Mouse (Mus musculus): ENCODE data around the gene H2-D1. TPM values are rescaled to one million over a fixed set of nuclear protein-coding genes. Genes with fewer than 3 reads are reported as not detected.

The H2-D1 gene
- 1,000 to 10,000 TPM; 4,556 to 6,565 TPM for polyA plus RNA-seq (2017; shearing (Covaris generic))

DNA sequence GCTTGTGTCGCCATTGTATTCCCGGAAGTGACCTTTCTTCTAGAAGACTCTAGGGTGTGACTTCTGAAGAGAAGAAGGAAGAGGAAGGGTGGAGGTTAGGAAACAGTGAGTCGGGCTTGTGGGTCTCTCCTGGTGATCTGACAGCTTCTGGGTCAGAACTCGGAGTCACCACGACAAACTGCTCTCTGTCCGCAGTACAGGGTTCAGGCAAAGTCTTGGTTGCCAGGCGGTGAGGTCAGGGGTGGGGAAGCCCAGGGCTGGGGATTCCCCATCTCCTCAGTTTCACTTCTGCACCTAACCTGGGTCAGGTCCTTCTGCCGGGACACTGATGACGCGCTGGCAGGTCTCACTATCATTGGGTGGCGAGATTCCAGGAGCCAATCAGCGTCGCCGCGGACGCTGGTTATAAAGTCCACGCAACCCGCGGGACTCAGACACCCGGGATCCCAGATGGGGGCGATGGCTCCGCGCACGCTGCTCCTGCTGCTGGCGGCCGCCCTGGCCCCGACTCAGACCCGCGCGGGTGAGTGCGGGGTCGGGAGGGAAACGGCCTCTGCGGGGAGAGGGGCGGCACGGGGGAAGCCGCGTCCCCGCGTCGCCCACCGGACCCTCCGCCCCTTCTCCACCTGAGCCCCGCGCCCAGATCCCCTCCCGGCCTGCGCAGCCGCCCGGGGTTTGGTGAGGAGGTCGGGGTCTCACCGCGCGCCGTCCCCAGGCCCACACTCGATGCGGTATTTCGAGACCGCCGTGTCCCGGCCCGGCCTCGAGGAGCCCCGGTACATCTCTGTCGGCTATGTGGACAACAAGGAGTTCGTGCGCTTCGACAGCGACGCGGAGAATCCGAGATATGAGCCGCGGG, at the start of gene H2-D1:
H2-D1 (plus strand) TSS at position 67 of the 859 bp plus-strand sequence.

GRCm38 (mm10) chr17:35220156-35220952, 42.2 kb upstream of the H2-D1 start, which contains the start of gene Gm16181:
Gm16181 (plus strand) TSS chr17:35220834.

GRCm38 (mm10) chr17:35233114-35233980, 29.2 kb upstream of the H2-D1 start, which contains the start of gene Atp6v1g2:
Atp6v1g2 (plus strand) TSS chr17:35233660.

GRCm38 (mm10) chr17:35235614-35236389, 26.7 kb upstream of the H2-D1 start, which contains the start of gene Nfkbil1:
Nfkbil1 (minus strand) TSS chr17:35235792.

GRCm38 (mm10) chr17:35241305-35242014, 21.1 kb upstream of the H2-D1 start, which contains the start of gene Ddx39b:
Ddx39b (plus strand) TSS chr17:35241746.

Other genes with a start within 250 kb of the H2-D1 start
- under 1 TPM in 1 of 2 experiments, not detected in 1; 0.52 TPM for gene Vwa7, start 246.2 kb upstream of the H2-D1 start, polyA plus RNA-seq (2017; shearing (Covaris generic))
- gene Sapcd1, start 234.7 kb upstream of the H2-D1 start, polyA plus RNA-seq (2017; shearing (Covaris generic)), result under 1 TPM; 0.36 to 0.48 TPM
- 1 to 10 TPM in 1 of 2 experiments, under 1 TPM in 1; 0.87 to 2.6 TPM for gene Msh5, start 216.0 kb upstream of the H2-D1 start, polyA plus RNA-seq (2017; shearing (Covaris generic))
- 100 to 1,000 TPM; 647 to 661 TPM for gene Clic1, start 212.8 kb upstream of the H2-D1 start, polyA plus RNA-seq (2017; shearing (Covaris generic))
- 1 to 10 TPM in 1 of 2 experiments, under 1 TPM in 1; 0.83 to 2.7 TPM for gene Ddah2, start 203.7 kb upstream of the H2-D1 start, polyA plus RNA-seq (2017; shearing (Covaris generic))
- gene Ly6g6c, start 197.3 kb upstream of the H2-D1 start, polyA plus RNA-seq (2017; shearing (Covaris generic)), result not detected
- not detected for gene Mpig6b, start 196.5 kb upstream of the H2-D1 start, polyA plus RNA-seq (2017; shearing (Covaris generic))
- gene Ly6g6e, start 185.8 kb upstream of the H2-D1 start, polyA plus RNA-seq (2017; shearing (Covaris generic)), result under 1 TPM in 1 of 2 experiments, not detected in 1; 0.15 TPM
- gene Ly6g6d, start 184.7 kb upstream of the H2-D1 start, polyA plus RNA-seq (2017; shearing (Covaris generic)), result not detected
- under 1 TPM in 1 of 2 experiments, not detected in 1; 0.26 TPM for gene Ly6g6f, start 177.1 kb upstream of the H2-D1 start, polyA plus RNA-seq (2017; shearing (Covaris generic))
- 10 to 100 TPM; 59.7 to 60.5 TPM for gene Abhd16a, start 173.5 kb upstream of the H2-D1 start, polyA plus RNA-seq (2017; shearing (Covaris generic))
- under 1 TPM in 1 of 2 experiments, not detected in 1; 0.36 TPM for gene Ly6g5c, start 154.5 kb upstream of the H2-D1 start, polyA plus RNA-seq (2017; shearing (Covaris generic))
- gene Ly6g5b, start 147.3 kb upstream of the H2-D1 start, polyA plus RNA-seq (2017; shearing (Covaris generic)), result 1 to 10 TPM; 3.4 to 9.5 TPM
- gene Gpank1, start 141.3 kb upstream of the H2-D1 start, polyA plus RNA-seq (2017; shearing (Covaris generic)), result 10 to 100 TPM; 53.8 to 59.4 TPM
- 100 to 1,000 TPM; 351 to 388 TPM for gene Csnk2b, start 140.7 kb upstream of the H2-D1 start, polyA plus RNA-seq (2017; shearing (Covaris generic))
- gene D17H6S53E, start 136.4 kb upstream of the H2-D1 start, polyA plus RNA-seq (2017; shearing (Covaris generic)), result 1 to 10 TPM in 1 of 2 experiments, under 1 TPM in 1; 0.88 to 2.4 TPM
- gene Apom, start 130.7 kb upstream of the H2-D1 start, polyA plus RNA-seq (2017; shearing (Covaris generic)), result under 1 TPM; 0.28 to 0.37 TPM
- gene Bag6, start 127.6 kb upstream of the H2-D1 start, polyA plus RNA-seq (2017; shearing (Covaris generic)), result 10 to 100 TPM; 61.6 to 63.2 TPM
- gene Prrc2a, start 97.8 kb upstream of the H2-D1 start, polyA plus RNA-seq (2017; shearing (Covaris generic)), result 10 to 100 TPM; 33.4 to 33.5 TPM
- 10 to 100 TPM in 1 of 2 experiments, 1 to 10 TPM in 1; 5.5 to 18.3 TPM for gene Aif1, start 86.7 kb upstream of the H2-D1 start, polyA plus RNA-seq (2017; shearing (Covaris generic))
- gene Lst1, start 74.3 kb upstream of the H2-D1 start, polyA plus RNA-seq (2017; shearing (Covaris generic)), result 10 to 100 TPM in 1 of 2 experiments, 1 to 10 TPM in 1; 8.9 to 14.6 TPM
- 1,000 to 10,000 TPM; 1,461 to 1,672 TPM for gene Ltb, start 68.3 kb upstream of the H2-D1 start, polyA plus RNA-seq (2017; shearing (Covaris generic))
- gene Tnf, start 60.7 kb upstream of the H2-D1 start, polyA plus RNA-seq (2017; shearing (Covaris generic)), result 10 to 100 TPM; 27.9 to 30.5 TPM
- gene Lta, start 57.4 kb upstream of the H2-D1 start, polyA plus RNA-seq (2017; shearing (Covaris generic)), result 100 to 1,000 TPM in 1 of 2 experiments, 10 to 100 TPM in 1; 94.1 to 110 TPM
- 1 to 10 TPM in 1 of 2 experiments, not detected in 1; 1.2 TPM for gene Gm16181, start 41.9 kb upstream of the H2-D1 start, polyA plus RNA-seq (2017; shearing (Covaris generic))
- 1 to 10 TPM; 4.2 to 9.7 TPM for gene Atp6v1g2, start 29.1 kb upstream of the H2-D1 start, polyA plus RNA-seq (2017; shearing (Covaris generic))
- gene Nfkbil1, start 26.9 kb upstream of the H2-D1 start, polyA plus RNA-seq (2017; shearing (Covaris generic)), result 10 to 100 TPM; 20.6 to 22.5 TPM
- 100 to 1,000 TPM; 227 to 243 TPM for gene Ddx39b, start 21.0 kb upstream of the H2-D1 start, polyA plus RNA-seq (2017; shearing (Covaris generic))
- gene H2-Q1, start 57.7 kb downstream of the H2-D1 start, polyA plus RNA-seq (2017; shearing (Covaris generic)), result under 1 TPM in 1 of 2 experiments, not detected in 1; 0.64 TPM
- gene H2-Q2, start 79.5 kb downstream of the H2-D1 start, polyA plus RNA-seq (2017; shearing (Covaris generic)), result 10 to 100 TPM; 10.9 to 18.5 TPM
- 10 to 100 TPM; 45.4 to 61.9 TPM for gene H2-Q4, start 116.9 kb downstream of the H2-D1 start, polyA plus RNA-seq (2017; shearing (Covaris generic))
- 100 to 1,000 TPM; 448 to 693 TPM for gene H2-Q6, start 162.1 kb downstream of the H2-D1 start, polyA plus RNA-seq (2017; shearing (Covaris generic))
- 1,000 to 10,000 TPM; 1,586 to 2,503 TPM for gene H2-Q7, start 176.4 kb downstream of the H2-D1 start, polyA plus RNA-seq (2017; shearing (Covaris generic))
- gene H2-Q10, start 207.4 kb downstream of the H2-D1 start, polyA plus RNA-seq (2017; shearing (Covaris generic)), result 10 to 100 TPM; 13.2 to 21.8 TPM
- not detected for gene Pou5f1, start 243.3 kb downstream of the H2-D1 start, polyA plus RNA-seq (2017; shearing (Covaris generic))

Data from activated CD4-positive, CD25-positive, alpha-beta regulatory T cell (primary cell).